Mouse (Mus musculus) B cell, adult 62 days (primary cell): Measurements from ENCODE around the gene Mecp2. TPM values are rescaled to one million over a fixed set of nuclear protein-coding genes. Genes with fewer than 3 reads are reported as not detected.

Source experiments
- total RNA-seq: library from RNA; stranded (reverse); gene quantifications from 4 replicates; pipeline ENCODE4 v1.2.4, GENCODE M21; 2023

The Mecp2 gene
- 45.7 to 54.8 TPM (median 49.6 TPM) in 4 replicates for total RNA-seq

GRCm38 (mm10) chrX:74135263-74135662 is at the start of gene Mecp2:
Gene Mecp2 (minus strand): TSS chrX:74135363.

GRCm38 (mm10) chrX:74176959-74177358 is 41.8 kb upstream of the Mecp2 start, which contains the start of gene Tktl1:
Gene Tktl1 (plus strand): TSS chrX:74177259.

DNA sequence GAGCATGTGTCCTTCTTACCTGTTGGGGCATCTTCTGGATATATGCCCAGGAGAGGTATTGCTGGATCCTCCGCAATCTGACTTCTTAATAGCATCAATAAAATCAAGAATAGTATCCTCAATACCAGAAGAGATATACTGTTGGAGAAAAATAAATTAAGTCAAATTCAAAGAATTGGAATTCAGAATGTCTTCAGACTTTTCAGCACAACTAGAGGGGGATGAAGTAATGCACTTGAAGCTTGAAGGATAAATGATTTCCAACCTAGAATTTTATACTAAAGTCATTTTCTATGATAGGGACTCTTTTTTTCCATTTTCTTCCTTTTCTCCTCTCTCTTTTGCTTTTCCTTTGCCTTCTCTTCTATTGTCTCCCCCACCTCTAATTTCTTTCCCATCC is 32.6 kb upstream of the Mecp2 start, which contains the start of gene Tex28:
TSS of gene Tex28 (minus strand) at position 101 of the 400 bp plus-strand sequence.

GRCm38 (mm10) chrX:74127164-74127563 is 8.0 kb downstream of the Mecp2 start, which contains the start of gene Opn1mw:
Gene Opn1mw (plus strand): TSS chrX:74127464.

DNA sequence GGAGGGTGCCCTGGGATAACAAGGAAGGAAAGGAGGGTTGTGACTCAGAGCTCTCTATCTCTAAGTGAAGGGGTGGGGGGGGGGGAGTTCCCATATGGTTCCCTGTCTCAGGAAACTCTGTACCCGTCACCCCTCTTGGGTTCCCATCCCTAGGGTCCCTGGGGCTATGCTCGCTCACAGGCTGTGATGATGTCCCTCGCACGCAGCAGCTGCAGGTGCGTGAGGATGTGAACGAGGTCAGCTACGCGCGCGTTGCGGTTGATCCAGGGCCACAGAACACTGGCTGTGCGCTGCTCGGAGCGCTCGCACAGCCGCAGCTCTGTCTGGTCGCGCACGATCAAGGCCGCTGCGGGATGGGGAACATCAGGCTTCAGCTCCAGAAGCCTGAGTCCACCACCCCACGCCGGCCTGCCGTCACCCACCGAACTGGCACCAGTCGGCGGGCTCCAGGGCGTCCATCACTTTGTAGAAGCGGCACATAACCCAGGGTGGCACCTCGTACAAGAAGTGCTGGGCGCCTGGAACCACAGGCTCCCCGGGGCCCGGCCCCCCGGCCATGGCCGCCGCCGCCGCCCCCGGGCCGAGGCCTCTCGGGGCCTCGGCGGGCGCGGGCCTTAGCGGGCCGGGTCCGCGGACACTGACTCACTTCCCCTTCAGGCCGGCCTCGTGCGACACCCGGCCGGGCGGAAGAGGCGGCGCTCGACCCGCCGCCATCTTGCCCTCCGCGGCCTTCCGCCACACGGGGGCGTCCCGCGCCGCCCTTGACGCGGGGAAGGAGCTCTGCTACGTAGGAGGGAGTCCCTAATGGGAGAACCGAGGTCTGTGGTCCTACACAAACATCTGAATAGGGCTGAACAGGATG is 111.7 kb downstream of the Mecp2 start, which contains the start of gene Irak1:
TSS of gene Irak1 (minus strand) at position 731 of the 862 bp plus-strand sequence.

Other genes starting within 250 kb of the Mecp2 start
- gene Avpr2, start 243.3 kb downstream of the Mecp2 start, total RNA-seq: 0.21 TPM in 1 of 4 replicates, not detected in the others
- gene L1cam, start 239.3 kb downstream of the Mecp2 start, total RNA-seq: 16.2 to 21.5 TPM (median 17.9 TPM) in 4 replicates
- 327 to 363 TPM (median 346 TPM) in 4 replicates for gene Arhgap4, start 213.5 kb downstream of the Mecp2 start, total RNA-seq
- gene Naa10, start 213.4 kb downstream of the Mecp2 start, total RNA-seq: 47.6 to 57.0 TPM (median 52.9 TPM) in 4 replicates
- gene Renbp, start 204.5 kb downstream of the Mecp2 start, total RNA-seq: 36.1 to 45.6 TPM (median 43.1 TPM) in 4 replicates
- gene Hcfc1, start 169.0 kb downstream of the Mecp2 start, total RNA-seq: 107 to 120 TPM (median 111 TPM) in 4 replicates
- gene Irak1, start 111.4 kb downstream of the Mecp2 start, total RNA-seq: 179 to 208 TPM (median 199 TPM) in 4 replicates
- gene Opn1mw, start 7.9 kb downstream of the Mecp2 start, total RNA-seq: not detected in 4 replicates
- not detected in 4 replicates for gene Tex28, start 32.5 kb upstream of the Mecp2 start, total RNA-seq
- gene Tktl1, start 41.9 kb upstream of the Mecp2 start, total RNA-seq: not detected in 4 replicates
- gene Flna, start 114.5 kb upstream of the Mecp2 start, total RNA-seq: 466 to 487 TPM (median 482 TPM) in 4 replicates
- 99.6 to 104 TPM (median 101 TPM) in 4 replicates for gene Emd, start 119.3 kb upstream of the Mecp2 start, total RNA-seq
- 724 to 805 TPM (median 783 TPM) in 4 replicates for gene Rpl10, start 135.4 kb upstream of the Mecp2 start, total RNA-seq
- gene Taz, start 146.5 kb upstream of the Mecp2 start, total RNA-seq: 105 to 117 TPM (median 111 TPM) in 4 replicates
- gene Dnase1l1, start 147.0 kb upstream of the Mecp2 start, total RNA-seq: 12.4 to 17.5 TPM (median 14.7 TPM) in 4 replicates
- 175 to 185 TPM (median 177 TPM) in 4 replicates for gene Atp6ap1, start 161.7 kb upstream of the Mecp2 start, total RNA-seq
- 279 to 321 TPM (median 292 TPM) in 4 replicates for gene Gdi1, start 169.6 kb upstream of the Mecp2 start, total RNA-seq
- gene Fam50a, start 177.7 kb upstream of the Mecp2 start, total RNA-seq: 114 to 127 TPM (median 121 TPM) in 4 replicates
- gene Plxna3, start 193.7 kb upstream of the Mecp2 start, total RNA-seq: 11.2 to 16.7 TPM (median 13.9 TPM) in 4 replicates
- 24.2 to 28.3 TPM (median 26.3 TPM) in 4 replicates for gene Lage3, start 218.3 kb upstream of the Mecp2 start, total RNA-seq
- gene Ubl4a, start 237.9 kb upstream of the Mecp2 start, total RNA-seq: 28.4 to 32.0 TPM (median 29.2 TPM) in 4 replicates
- gene Slc10a3, start 238.0 kb upstream of the Mecp2 start, total RNA-seq: 19.4 to 23.8 TPM (median 20.6 TPM) in 4 replicates